Mouse (Mus musculus) lung, embryonic 14.5 days (tissue): ENCODE data around the gene Cnih3. TPM values are rescaled to one million over a fixed set of nuclear protein-coding genes. Genes with fewer than 3 reads are reported as not detected.

ENCODE experiments used
- ATAC-seq: fragments of 200-750 bp; cut with Nextera tagmentation; 2 replicates; pipeline ENCODE4 v1.8.0; 2017; ENCODE audit warnings: mild to moderate bottlenecking, moderate TSS enrichment, moderate library complexity; ENCODE audit not compliant: insufficient read depth
- DNase-seq: peaks from one replicate; pipeline ENCODE4 v3.0.0-alpha.2; 2015
- H3K27ac ChIP-seq: fragments of 300-500 bp; sonication (generic); 2 replicates; pipeline ENCODE4 v1.5.1; 2014; ENCODE audit warnings: low read depth, mild to moderate bottlenecking, moderate library complexity
- H3K27me3 ChIP-seq: fragments of 300-500 bp; sonication (generic); 2 replicates; pipeline ENCODE4 v1.6.1; 2014; ENCODE audit warnings: low read length, control low read depth; ENCODE audit not compliant: insufficient read depth
- H3K36me3 ChIP-seq: fragments of 300-500 bp; sonication (generic); 2 replicates; pipeline ENCODE4 v1.6.1; 2014; ENCODE audit warnings: control low read depth; ENCODE audit not compliant: insufficient read depth
- H3K4me1 ChIP-seq: fragments of 300-500 bp; sonication (generic); 2 replicates; pipeline ENCODE4 v1.6.1; 2014; ENCODE audit warnings: antibody characterized with exemption, control low read depth; ENCODE audit not compliant: insufficient read depth
- H3K4me2 ChIP-seq: fragments of 300-500 bp; sonication (generic); 2 replicates; pipeline ENCODE4 v1.6.1; 2014; ENCODE audit warnings: mild to moderate bottlenecking
- H3K4me3 ChIP-seq: fragments of 300-500 bp; sonication (generic); 2 replicates; pipeline ENCODE4 v1.5.1; 2014; ENCODE audit warnings: low read depth, low read length
- H3K9ac ChIP-seq: fragments of 300-500 bp; sonication (generic); 2 replicates; pipeline ENCODE4 v1.6.1; 2014
- H3K9me3 ChIP-seq: fragments of 300-500 bp; sonication (generic); 2 replicates; pipeline ENCODE4 v1.6.1; 2016; ENCODE audit warnings: low read depth, low read length, control low read depth
- CTCF ChIP-seq: IDR thresholded peaks from 2 replicates; pipeline ENCODE4 v1.5.1; 2016; ENCODE audit warnings: antibody characterized with exemption, low read depth
- WGBS: fragments of 180-500 bp; shearing (Covaris S2); extraction: QIAGEN DNeasy Blood & Tissue Kit; methylation state at CpG from one replicate; pipeline ENCODE4 v1.1.7; 2014; 5-methylcytosine and 5-hydroxymethylcytosine counted together
- polyA plus RNA-seq: library from polyadenylated mRNA; unstranded; fragments of >200 nt; fragmentation: Nextera tagmentation; extraction: Ambion mirVana; gene quantifications from 2 replicates; pipeline ENCODE4 v1.2.1, GENCODE M21; 2014

The Cnih3 gene
- polyA plus RNA-seq, 1 experiment from 2014 or later: not detected

GRCm38 (mm10) chr1:181484696-181485095, 132.3 kb downstream of the Cnih3 start:
- no peak for ATAC-seq
- H3K27me3 ChIP-seq: no peaks in the 10 kb centered on the region

GRCm38 (mm10) chr1:181503471-181503870, 151.0 kb downstream of the Cnih3 start:
- Histone ChIP-seq H3K27ac (no peak overlapping the region), H3K9me3 (no peaks in the 10 kb centered on the region), H3K27me3 (no peaks in the 10 kb centered on the region), H3K4me3 (no peak overlapping the region), H3K4me2 (no peak overlapping the region), H3K9ac (no peak overlapping the region), H3K36me3 (no peaks in the 10 kb centered on the region), H3K4me1 (no peaks in the 10 kb centered on the region)
- WGBS: 91% methylated on average over 2 of the region's 2 CpGs
- DNase-seq (no peak), ATAC-seq (no peak)
- no peak for TF ChIP-seq CTCF

More at GRCm38 (mm10) chr1:181484696-181485095, 132.3 kb downstream of the Cnih3 start:
- no peak overlapping the region for H3K4me3 ChIP-seq
- H3K4me2 ChIP-seq: no peak overlapping the region
- no peaks in the 10 kb centered on the region for H3K4me1 ChIP-seq
- no peaks in the 10 kb centered on the region for H3K9me3 ChIP-seq
- no peak for TF ChIP-seq CTCF
- H3K27ac ChIP-seq: no peak overlapping the region
- no peak overlapping the region for H3K9ac ChIP-seq
- no peak for DNase-seq
- no peaks in the 10 kb centered on the region for H3K36me3 ChIP-seq
- 75% methylated on average over 5 of the region's 5 CpGs for WGBS

GRCm38 (mm10) chr1:181505367-181505766, 152.9 kb downstream of the Cnih3 start:
- 0 out of 2 replicates have a peak, but pooled peaks have one; percentile 38 for ATAC-seq
- no peak overlapping the region for H3K4me3 ChIP-seq
- H3K4me1 ChIP-seq: no peaks in the 10 kb centered on the region
- H3K4me2 ChIP-seq: no peak overlapping the region
- no peaks in the 10 kb centered on the region for H3K36me3 ChIP-seq
- H3K9me3 ChIP-seq: no peaks in the 10 kb centered on the region
- WGBS: 39% methylated on average over 8 of the region's 8 CpGs
- H3K27ac ChIP-seq: no peak overlapping the region
- H3K9ac ChIP-seq: no peak overlapping the region
- no peaks in the 10 kb centered on the region for H3K27me3 ChIP-seq
- DNase-seq: peak; percentile 64
- no peak for TF ChIP-seq CTCF

Other genes with a start within 250 kb of the Cnih3 start
- gene Nvl, start 208.4 kb upstream of the Cnih3 start, polyA plus RNA-seq: 40.0 and 44.2 TPM in 2 replicates
- gene Cnih4, start 207.9 kb upstream of the Cnih3 start, polyA plus RNA-seq: 103 and 105 TPM in 2 replicates
- gene Wdr26, start 140.6 kb upstream of the Cnih3 start, polyA plus RNA-seq: 43.7 and 47.3 TPM in 2 replicates
- 0.20 and 0.60 TPM in 2 replicates for gene Ccdc121, start 158.8 kb downstream of the Cnih3 start, polyA plus RNA-seq
- gene Dnah14, start 223.9 kb downstream of the Cnih3 start, polyA plus RNA-seq: 2.3 and 2.4 TPM in 2 replicates